Mouse (Mus musculus) stomach, postnatal 0 days (tissue): ENCODE data around the gene Grm7. TPM values are rescaled to one million over a fixed set of nuclear protein-coding genes. Genes with fewer than 3 reads are reported as not detected.

Experiments
- ATAC-seq: fragments of 200-750 bp; cut with Nextera tagmentation; 2 replicates; pipeline ENCODE4 v1.8.0; 2017; ENCODE audit not compliant: low FRiP score, low TSS enrichment
- DNase-seq: peaks from one replicate; pipeline ENCODE4 v3.0.0-alpha.2; 2016; ENCODE audit warnings: low spot score
- H3K27ac ChIP-seq: fragments of 300-500 bp; sonication (generic); replicated peaks from 2 replicates; pipeline ENCODE4 v1.5.1; 2014; ENCODE audit warnings: mild to moderate bottlenecking, control low read depth
- H3K27me3 ChIP-seq: fragments of 300-500 bp; sonication (generic); 2 replicates; pipeline ENCODE4 v1.6.1; 2014; ENCODE audit warnings: low read length; ENCODE audit not compliant: control insufficient read depth, insufficient read depth
- H3K36me3 ChIP-seq: fragments of 300-500 bp; sonication (generic); 2 replicates; pipeline ENCODE4 v1.6.1; 2014; ENCODE audit warnings: low read length, mixed read lengths; ENCODE audit not compliant: control insufficient read depth, insufficient read depth
- H3K4me1 ChIP-seq: fragments of 300-500 bp; sonication (generic); replicated peaks from 2 replicates; pipeline ENCODE4 v1.6.1; 2014; ENCODE audit warnings: antibody characterized with exemption; ENCODE audit not compliant: control insufficient read depth, insufficient read depth
- H3K4me2 ChIP-seq: fragments of 300-500 bp; sonication (generic); replicated peaks from 2 replicates; pipeline ENCODE4 v1.6.1; 2014; ENCODE audit warnings: low read depth, mild to moderate bottlenecking, control low read depth, moderate library complexity
- H3K4me3 ChIP-seq: fragments of 300-500 bp; sonication (generic); 2 replicates; pipeline ENCODE4 v1.5.1; 2014; ENCODE audit warnings: low read depth, low read length, control low read depth
- H3K9ac ChIP-seq: fragments of 300-500 bp; sonication (generic); 2 replicates; pipeline ENCODE4 v1.6.1; 2014; ENCODE audit warnings: mild to moderate bottlenecking, low read length, control low read depth, mixed read lengths
- H3K9me3 ChIP-seq: fragments of 300-500 bp; sonication (generic); 2 replicates; pipeline ENCODE4 v1.6.1; 2016; ENCODE audit warnings: low read length; ENCODE audit not compliant: control insufficient read depth
- CTCF ChIP-seq: IDR thresholded peaks from 2 replicates; pipeline ENCODE4 v1.5.1; 2016; ENCODE audit warnings: antibody characterized with exemption, low read depth, mild to moderate bottlenecking, moderate library complexity
- EP300 ChIP-seq: optimal IDR thresholded peaks from 2 replicates; pipeline ENCODE3; 2016; ENCODE audit warnings: antibody characterized with exemption
- WGBS: fragments of 180-500 bp; shearing (Covaris S2); extraction: QIAGEN DNeasy Blood & Tissue Kit; methylation state at CpG from one replicate; pipeline ENCODE4 v1.1.7; 2014; 5-methylcytosine and 5-hydroxymethylcytosine counted together
- polyA plus RNA-seq: library from polyadenylated mRNA; unstranded; fragments of >200 nt; fragmentation: Nextera tagmentation; extraction: Ambion mirVana; gene quantifications from 2 replicates; pipeline ENCODE4 v1.2.1, GENCODE M21; 2015

The Grm7 gene
- polyA plus RNA-seq, 1 experiment from 2014 or later = 0.57 TPM

- H3K4me1 ChIP-seq = no peaks in the 10 kb centered on the region
- no peak overlapping the region for H3K27ac ChIP-seq
- 72% methylated on average over 3 of the region's 3 CpGs for WGBS
- DNase-seq (no peak), ATAC-seq (no peak)
- TF ChIP-seq EP300 = no peak
- H3K4me2 ChIP-seq = no peak overlapping the region
- H3K9ac ChIP-seq = no peak overlapping the region
- H3K9me3 ChIP-seq = no peaks in the 10 kb centered on the region
- H3K4me3 ChIP-seq = no peak overlapping the region
- H3K36me3 ChIP-seq = no peaks in the 10 kb centered on the region
- H3K27me3 ChIP-seq = no peaks in the 10 kb centered on the region
Observed at GRCm38 (mm10) chr6:111084569-111084968, 439.2 kb downstream of the Grm7 start.

DNA sequence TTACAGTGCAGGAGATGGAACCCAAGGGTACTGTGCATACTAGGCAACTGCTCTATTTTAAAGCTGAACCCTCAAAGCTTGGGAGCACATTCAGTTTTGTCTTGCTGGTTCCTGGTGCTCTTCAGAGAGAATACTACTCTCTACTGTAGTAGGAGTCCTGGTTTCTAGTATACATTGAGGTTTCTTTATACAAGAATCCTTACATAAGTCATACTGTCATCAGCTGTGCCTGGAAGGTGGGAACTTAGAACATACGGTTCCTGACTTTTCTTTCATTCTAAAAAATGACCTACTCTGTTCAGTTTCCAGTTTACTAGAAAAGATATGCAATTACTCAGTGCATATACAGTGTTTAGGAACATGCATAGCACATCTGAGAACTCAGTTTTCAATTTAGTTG, 449.4 kb downstream of the Grm7 start:
- TF ChIP-seq CTCF = no peak
- no peak for TF ChIP-seq EP300
- Histone ChIP-seq H3K9ac (no peak overlapping the region), H3K4me3 (no peak overlapping the region), H3K27ac (no peak overlapping the region), H3K9me3 (no peaks in the 10 kb centered on the region), H3K4me2 (no peak overlapping the region), H3K4me1 (no peaks in the 10 kb centered on the region), H3K36me3 (no peaks in the 10 kb centered on the region), H3K27me3 (no peaks in the 10 kb centered on the region)
- DNase-seq = no peak
- no peak for ATAC-seq
- WGBS = 64% methylated on average over 1 of the region's 1 CpGs

GRCm38 (mm10) chr6:111105485-111105884, 460.1 kb downstream of the Grm7 start:
- no peak overlapping the region for H3K4me2 ChIP-seq
- no peaks in the 10 kb centered on the region for H3K36me3 ChIP-seq
- TF ChIP-seq CTCF = no peak
- TF ChIP-seq EP300 = no peak
- ATAC-seq (no peak), DNase-seq (no peak)
- no peaks in the 10 kb centered on the region for H3K4me1 ChIP-seq
- H3K9ac ChIP-seq = no peak overlapping the region
- H3K9me3 ChIP-seq = no peaks in the 10 kb centered on the region
- 83% methylated on average over 1 of the region's 1 CpGs for WGBS
- no peak overlapping the region for H3K4me3 ChIP-seq
- no peaks in the 10 kb centered on the region for H3K27me3 ChIP-seq
- no peak overlapping the region for H3K27ac ChIP-seq

DNA sequence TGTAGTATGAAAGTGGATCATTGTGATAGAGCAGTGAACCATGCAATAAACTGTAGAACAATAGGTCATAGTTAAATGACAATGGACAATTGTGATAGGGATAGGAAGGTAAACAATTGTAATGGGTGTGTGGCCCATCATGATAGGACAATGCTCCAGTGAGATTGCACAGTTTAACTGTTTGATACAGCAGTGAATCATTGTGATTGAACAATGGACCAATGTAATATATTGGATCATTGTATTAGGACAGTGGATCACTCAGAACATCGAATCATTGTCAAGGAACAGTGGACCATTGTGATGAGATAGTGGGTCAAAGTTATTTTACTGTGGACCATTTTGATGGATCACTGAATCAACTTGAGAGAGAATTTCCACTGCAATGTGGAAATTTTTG, 515.7 kb downstream of the Grm7 start:
- no peaks in the 10 kb centered on the region for H3K36me3 ChIP-seq
- no peak overlapping the region for H3K27ac ChIP-seq
- no peak overlapping the region for H3K4me2 ChIP-seq
- ATAC-seq = no peak
- H3K9ac ChIP-seq = no peak overlapping the region
- DNase-seq = no peak
- no peak for TF ChIP-seq CTCF
- TF ChIP-seq EP300 = no peak
- no peaks in the 10 kb centered on the region for H3K27me3 ChIP-seq
- H3K9me3 ChIP-seq = no peaks in the 10 kb centered on the region
- H3K4me3 ChIP-seq = no peak overlapping the region
- H3K4me1 ChIP-seq = no peaks in the 10 kb centered on the region
- whole genome bisulfite sequencing = 68% methylated on average over 1 of the region's 1 CpGs

DNA sequence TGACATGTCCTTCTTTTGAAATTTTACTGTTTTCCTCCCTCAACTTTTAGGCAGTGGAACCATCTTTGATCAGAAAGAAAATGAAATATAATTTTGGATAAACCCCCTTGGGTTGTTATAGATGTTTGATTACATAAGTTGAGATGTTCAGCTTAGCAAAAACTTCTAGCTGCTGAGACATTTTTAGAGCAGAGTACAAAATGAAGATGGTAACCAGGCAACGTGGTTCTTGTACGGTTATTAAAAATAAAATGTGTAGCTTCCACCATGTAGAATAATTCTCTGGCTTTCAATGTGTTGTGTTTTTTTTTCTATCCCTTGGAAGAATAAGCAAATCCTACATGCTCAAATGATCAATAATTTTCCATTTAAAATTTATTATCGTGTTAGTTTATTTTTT, 550.0 kb downstream of the Grm7 start:
- H3K4me3 ChIP-seq = no peak overlapping the region
- no peak overlapping the region for H3K27ac ChIP-seq
- H3K4me2 ChIP-seq = no peak overlapping the region
- ATAC-seq (no peak), DNase-seq (no peak)
- no peaks in the 10 kb centered on the region for H3K9me3 ChIP-seq
- WGBS = 86% methylated on average over 3 of the region's 3 CpGs
- no peaks in the 10 kb centered on the region for H3K4me1 ChIP-seq
- no peak overlapping the region for H3K9ac ChIP-seq
- TF ChIP-seq EP300 = no peak
- TF ChIP-seq CTCF = no peak
- no peaks in the 10 kb centered on the region for H3K36me3 ChIP-seq
- H3K27me3 ChIP-seq = no peaks in the 10 kb centered on the region

DNA sequence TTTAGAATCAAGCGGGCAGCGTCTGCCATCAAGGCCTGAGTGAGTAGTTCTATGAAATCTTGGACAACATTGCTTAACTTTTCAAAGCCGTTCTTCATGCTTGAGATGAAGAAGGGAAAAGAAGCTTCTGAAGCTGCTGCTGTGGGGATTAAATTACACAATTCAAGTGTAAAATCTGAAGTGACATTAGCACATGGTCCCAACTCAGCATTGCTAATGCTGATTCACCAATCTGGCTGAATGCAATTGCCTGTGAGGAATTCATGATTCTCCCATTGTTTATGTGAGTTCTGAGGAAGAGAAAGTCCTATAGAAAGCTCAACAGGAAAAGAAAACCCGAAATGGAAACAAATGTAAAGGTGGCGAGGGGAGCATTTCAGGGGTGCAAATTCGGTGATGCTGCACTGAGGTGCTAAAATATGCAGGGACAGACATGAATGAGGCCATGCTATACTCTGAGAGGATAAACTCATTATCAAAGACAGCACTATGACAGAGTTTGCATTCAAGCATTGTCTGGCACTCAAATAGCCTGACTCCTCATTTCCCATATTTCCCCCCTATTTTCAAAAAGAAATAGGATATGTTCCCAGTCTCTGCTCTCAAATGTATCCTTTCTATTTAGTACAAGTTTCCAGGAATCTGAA, 575.8 kb downstream of the Grm7 start:
- Histone ChIP-seq H3K9ac (no peak overlapping the region), H3K9me3 (no peaks in the 10 kb centered on the region), H3K27ac (no peak overlapping the region), H3K36me3 (no peaks in the 10 kb centered on the region), H3K4me1 (no peaks in the 10 kb centered on the region), H3K27me3 (no peaks in the 10 kb centered on the region), H3K4me3 (no peak overlapping the region), H3K4me2 (no peak overlapping the region)
- TF ChIP-seq EP300 (no peak), CTCF (no peak)
- ATAC-seq (no peak), DNase-seq (no peak)
- 75% methylated on average over 6 of the region's 6 CpGs for WGBS
